Mouse (Mus musculus) skeletal muscle tissue, adult 2 months (tissue): Measurements from ENCODE around the gene Sars.

Experiments
- DNase-seq: peaks from one replicate; pipeline ENCODE4 v3.0.0-alpha.2; 2012; ENCODE audit warnings: low read depth, low spot score

Sars gene

GRCm38 (mm10) chr3:108424944-108425623 is 19.9 kb downstream of the Sars start:
- DNase-seq = no peak

GRCm38 (mm10) chr3:108423844-108424801 is 20.9 kb downstream of the Sars start:
- no peak for DNase-seq

- no peak for DNase-seq
Measured at GRCm38 (mm10) chr3:108423006-108423405, 22.0 kb downstream of the Sars start.

DNA sequence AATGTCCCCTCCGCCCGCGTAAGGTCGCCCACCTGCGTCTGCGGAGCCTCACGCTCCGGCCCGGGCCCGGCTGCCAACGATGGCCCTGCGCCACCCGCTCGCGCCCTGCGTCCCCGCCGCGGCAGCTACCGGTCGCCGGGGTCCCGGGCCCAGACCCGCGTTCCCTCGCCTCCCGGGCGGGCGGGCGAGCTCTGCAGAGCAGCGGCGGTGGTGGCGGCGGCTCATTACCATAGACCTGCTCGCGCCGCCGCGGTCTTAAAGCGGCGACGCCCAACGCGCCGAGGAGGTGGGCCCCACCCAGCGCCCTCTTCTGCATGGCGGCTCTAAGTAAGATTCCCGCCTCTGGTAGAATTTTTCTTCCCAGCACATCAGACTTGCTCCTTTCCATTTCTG is 29.2 kb downstream of the Sars start:
- DNase-seq = peak; percentile 38

GRCm38 (mm10) chr3:108414857-108415830 is 29.9 kb downstream of the Sars start, which contains the start of gene Celsr2:
Celsr2 (minus strand) TSS chr3:108415552.
- no peak for DNase-seq

- no peak for DNase-seq
Measured at GRCm38 (mm10) chr3:108413634-108414360, 31.2 kb downstream of the Sars start.

DNA sequence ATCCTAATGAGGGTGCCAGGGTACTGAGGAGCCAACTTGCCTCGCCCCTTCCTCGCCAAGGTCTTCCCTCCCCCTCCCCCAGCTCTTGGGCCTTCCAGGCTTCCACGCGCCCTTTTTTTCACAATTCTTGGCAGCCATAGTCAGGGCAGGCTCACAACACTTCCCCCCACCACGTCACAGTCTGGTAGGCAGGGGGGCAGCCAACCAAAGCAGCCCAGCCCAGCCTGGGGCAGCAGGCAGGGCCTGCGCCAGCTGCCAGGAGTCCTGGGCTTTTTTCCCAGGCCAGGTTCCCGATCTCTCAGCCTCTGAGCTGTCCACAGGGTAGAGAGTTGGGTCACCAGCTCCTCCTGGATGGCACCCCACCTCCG is 33.3 kb downstream of the Sars start:
- no peak for DNase-seq

- no peak for DNase-seq
Measured at GRCm38 (mm10) chr3:108411026-108411753, 33.8 kb downstream of the Sars start.

GRCm38 (mm10) chr3:108410359-108410714 is 34.7 kb downstream of the Sars start:
- DNase-seq = no peak

DNA sequence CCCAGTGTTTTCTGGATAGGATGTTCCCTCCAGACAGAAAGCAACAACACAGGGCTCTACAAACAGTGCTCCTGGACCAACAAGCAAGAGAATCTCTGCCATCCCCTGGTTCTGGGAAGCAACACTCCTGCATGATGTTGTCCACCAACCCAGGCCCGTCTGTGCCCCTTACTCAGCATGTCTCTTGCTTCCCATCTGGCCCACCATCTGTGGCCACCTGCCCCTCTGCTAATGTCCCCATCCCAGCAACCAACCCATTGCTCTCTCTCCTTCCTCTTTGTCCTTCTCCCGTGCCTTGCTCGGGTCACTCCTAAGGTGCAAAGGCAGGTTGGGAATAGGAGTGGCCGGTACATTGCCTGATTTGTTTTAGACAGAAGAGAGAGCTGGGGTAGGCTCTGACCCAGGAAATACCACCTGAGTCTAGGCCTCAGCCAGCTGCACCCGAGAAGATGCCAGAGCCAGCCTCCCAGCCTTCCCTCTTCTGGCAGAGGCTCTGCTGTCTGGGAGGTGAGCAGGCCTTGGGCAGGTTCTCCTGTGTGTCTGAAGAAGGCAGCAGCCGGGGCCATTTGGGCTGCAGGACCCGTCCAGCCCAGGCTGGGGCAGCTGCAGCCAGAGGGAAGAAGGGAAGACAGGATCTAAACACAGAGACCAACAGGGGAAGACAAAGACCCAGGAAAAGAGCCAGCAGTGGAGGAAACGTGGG is 35.2 kb downstream of the Sars start:
- DNase-seq = no peak

DNA sequence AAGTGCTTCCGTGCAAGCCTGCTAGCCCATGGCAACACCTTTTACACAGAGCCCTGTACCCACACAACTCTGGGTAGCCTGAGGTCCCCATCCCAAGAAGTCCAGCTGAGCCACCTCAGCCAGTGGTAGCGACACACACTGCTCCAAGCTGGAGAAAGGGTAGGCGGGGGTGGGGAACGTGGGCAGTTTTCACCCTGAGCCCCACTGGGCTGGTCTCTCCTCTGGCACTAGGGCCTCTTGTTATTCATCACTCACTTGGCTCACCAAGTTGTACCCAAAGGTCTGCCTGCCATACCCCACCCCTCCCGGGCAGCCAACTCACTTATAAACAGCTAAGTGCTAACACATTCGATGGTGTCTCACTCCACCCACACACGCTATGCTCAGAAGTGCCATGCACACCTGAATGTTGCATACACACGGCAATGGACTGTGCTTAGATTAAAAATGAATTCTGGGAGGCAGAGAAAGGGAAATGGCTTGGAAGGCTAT is 36.4 kb downstream of the Sars start:
- DNase-seq = no peak

- no peak for DNase-seq
Measured at GRCm38 (mm10) chr3:108406306-108406885, 38.6 kb downstream of the Sars start.

- DNase-seq = no peak
Measured at GRCm38 (mm10) chr3:108405536-108406305, 39.3 kb downstream of the Sars start.

DNA sequence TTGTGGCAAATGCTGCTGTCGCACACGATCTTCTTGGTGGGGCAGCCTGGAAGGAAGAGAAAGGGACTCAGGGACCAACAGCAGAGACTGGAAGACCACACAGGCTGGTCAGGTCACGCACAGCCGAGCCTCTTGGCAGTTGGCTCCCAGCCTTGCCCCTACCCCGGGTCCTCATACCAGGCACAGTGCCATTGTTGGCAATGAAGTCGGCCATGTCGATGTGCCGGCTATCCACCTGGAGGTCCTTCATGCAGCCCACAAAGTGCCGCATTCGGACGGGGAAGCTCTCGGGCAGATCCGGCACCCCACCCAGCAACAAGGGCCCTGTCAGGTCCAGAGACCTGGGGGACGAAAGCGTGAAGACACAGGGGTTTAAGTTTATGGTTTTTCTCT is 42.5 kb downstream of the Sars start:
- DNase-seq = no peak

DNA sequence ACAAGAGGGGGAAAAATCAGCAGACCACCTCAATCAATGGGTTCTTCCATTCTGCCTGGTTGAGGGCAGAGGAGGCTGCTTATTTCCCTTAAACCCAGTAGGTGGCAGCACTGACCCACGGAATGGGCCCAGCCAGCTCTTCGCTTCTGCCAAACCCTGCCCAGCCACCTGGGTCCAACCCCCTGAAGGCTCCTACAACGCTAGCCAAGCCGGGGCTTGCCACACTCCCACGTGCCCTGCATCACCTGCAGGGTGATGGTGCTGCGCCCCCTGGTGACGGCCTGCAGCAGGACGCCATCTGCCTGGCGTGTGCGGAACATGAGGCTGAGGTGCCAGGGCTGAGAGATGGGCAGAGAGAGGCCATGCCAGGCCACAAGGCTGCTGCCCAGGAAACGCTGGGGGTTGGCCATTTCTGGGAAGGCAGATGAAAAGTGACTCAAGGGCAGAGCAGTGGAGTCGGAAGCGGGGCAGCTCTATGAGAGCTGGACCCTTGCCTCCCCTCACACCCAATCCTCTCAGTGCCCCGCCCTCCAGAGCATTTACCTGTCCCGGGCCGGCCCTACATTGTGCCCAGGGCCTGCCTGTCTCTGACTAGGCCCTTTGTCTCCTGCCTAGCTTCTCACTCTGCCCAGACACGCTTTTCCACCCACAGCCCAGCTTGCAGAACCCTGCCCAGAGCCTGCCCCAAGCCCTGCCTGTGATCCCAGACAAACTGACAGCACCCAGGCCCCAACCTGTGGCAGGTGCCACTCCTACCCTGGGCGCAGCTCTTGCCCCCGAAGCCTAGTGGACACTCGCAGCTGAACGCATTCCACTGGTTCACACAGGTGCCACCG is 43.1 kb downstream of the Sars start:
- peak; percentile 96 for DNase-seq

DNA sequence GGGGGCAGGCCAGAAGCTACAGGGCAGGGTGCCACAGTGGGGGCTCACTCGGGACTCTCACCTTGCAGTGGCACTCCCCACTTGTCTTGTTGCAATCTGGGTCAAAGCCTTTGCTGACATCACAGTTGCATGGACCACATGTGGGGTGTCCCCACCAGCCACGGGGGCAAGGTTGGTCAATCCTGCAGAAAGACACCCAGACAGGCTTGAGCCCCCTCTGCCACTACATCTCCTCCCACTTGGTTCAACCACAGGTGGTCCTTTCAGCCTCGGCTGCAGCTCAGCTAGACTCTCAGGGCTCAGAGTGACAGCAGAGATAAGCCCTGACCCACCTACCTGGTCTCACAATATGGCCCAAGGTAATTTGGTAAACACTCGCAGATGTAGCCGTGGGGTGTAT is 44.6 kb downstream of the Sars start:
- DNase-seq = no peak

DNA sequence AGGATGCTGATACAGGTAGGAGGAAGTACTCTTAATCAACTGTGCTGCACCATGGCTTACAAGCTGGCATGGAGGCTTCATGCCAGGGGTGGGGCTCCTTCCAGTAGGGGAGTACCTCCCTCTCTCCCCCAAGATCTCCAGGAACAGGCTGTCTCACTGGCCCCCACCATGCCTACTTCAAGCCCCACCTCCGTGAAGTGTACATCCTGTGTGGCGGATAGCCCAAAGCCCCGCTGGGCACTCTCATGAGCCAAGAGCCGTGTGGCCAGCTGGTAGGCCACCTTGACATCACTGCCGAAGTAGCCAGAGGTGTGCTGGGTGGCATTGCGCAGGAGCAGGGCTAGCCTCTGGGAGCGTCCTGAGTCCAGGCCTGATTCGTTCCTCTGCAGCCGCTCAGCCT is 46.7 kb downstream of the Sars start:
- no peak for DNase-seq

DNA sequence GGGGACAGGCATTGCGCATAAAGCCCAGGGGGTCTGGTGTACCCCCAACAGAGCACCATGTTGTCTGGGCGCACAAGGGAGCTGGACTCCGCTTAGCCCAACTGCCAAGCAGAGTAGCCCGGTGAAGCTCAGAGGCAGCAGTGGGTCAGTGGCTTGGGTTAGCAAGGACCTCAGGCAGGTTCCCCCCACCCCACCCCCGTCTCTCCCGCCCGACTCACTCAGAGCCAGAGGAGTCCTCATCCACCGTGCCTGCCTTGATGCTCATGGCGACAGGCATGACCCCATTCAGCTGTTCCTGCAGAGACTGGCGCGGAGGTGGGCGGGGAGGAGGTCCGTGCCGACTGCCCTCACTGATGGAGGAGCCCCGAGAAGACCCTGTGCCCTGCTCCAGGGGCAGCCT is 52.2 kb downstream of the Sars start:
- no peak for DNase-seq
